Mouse (Mus musculus) hematopoietic multipotent progenitor cell, adult 10-12 weeks (in vitro differentiated cells): ENCODE measurements around the gene Tnfrsf1b. TPM values are rescaled to one million over a fixed set of nuclear protein-coding genes. Genes with fewer than 3 reads are reported as not detected.

Experiments
- polyA plus RNA-seq: library from polyadenylated mRNA; stranded (reverse); fragments of >175 nt; gene quantifications from 2 replicates; pipeline ENCODE4 v1.2.3, GENCODE M21; 2012; ENCODE audit warnings: low replicate concordance

Tnfrsf1b gene
- polyA plus RNA-seq = 146 and 773 TPM in 2 replicates

DNA sequence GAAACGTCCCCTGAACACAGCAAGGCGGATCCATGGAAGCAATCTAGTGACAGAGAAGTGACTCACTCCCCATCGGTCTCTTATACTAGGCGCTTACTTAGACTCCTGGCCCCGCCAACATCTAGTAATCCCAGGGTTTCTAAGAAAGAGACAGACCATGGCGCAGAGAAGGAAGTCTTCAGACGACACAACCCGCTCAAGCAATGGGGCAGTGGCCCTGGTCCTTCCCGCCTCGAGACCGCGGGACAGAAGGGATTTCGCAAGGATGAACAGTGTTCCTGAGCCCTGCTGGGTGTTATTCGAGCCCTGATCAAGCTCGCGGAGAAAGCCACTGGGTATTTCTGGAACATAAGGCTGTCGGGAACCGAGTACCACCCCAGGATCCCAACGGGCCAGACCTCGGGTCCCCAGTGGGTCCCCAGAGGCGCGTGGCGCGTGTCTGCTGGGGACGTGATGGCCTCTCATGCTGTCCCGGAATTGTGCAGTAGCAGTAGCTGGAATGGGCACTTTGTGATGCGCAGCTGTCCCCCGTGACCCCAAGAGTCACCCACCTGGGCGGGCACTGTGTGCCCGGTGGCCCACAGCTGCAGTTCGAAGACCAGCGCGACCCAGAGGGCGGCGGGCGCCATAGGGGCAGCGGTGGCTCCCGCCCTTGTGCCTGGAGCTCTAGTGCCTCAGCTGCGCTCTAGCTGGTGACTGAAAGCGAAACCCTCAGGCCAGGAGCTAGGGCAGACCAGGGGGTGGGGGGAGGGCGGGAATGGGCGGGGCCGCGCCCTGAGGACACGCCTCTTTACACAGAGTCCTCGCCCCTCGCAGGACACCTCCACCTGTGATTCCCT lies at the start of gene Tnfrsf1b:
TSS of gene Tnfrsf1b (minus strand) at position 698 of the 839 bp plus-strand sequence.

GRCm38 (mm10) chr4:145194559-145195162 lies 52.0 kb downstream of the Tnfrsf1b start, which contains the start of gene Vps13d:
TSS of gene Vps13d (minus strand) at chr4:145195005.

Other genes starting within 250 kb of the Tnfrsf1b start
- 5.0 and 18.0 TPM in 2 replicates for gene Vps13d, start 51.9 kb downstream of the Tnfrsf1b start, polyA plus RNA-seq
- 0.86 and 1.9 TPM in 2 replicates for gene Tnfrsf8, start 68.3 kb upstream of the Tnfrsf1b start, polyA plus RNA-seq